Mouse (Mus musculus) spleen, adult 18-20 months (tissue): ENCODE results near the gene Casp14.
"Not testable (repeated sequence)": the region's sequence is repeated elsewhere in the genome, so short reads cannot be mapped to it uniquely, and the experiment has no call there.

Experiments used
- DNase-seq, 2 experiments: peaks; one replicate each; pipeline ENCODE4 v3.0.0; 2022; ENCODE audit warnings: mixed read lengths in 2 of 2

The Casp14 gene

GRCm38 (mm10) chr10:78718056-78718455, at the start of gene Casp14:
TSS of gene Casp14 (minus strand) at chr10:78718294.
- DNase-seq: no peak

- DNase-seq: no peak
Measured at GRCm38 (mm10) chr10:78765570-78765969, 47.5 kb upstream of the Casp14 start.

GRCm38 (mm10) chr10:78756021-78756420, 37.9 kb upstream of the Casp14 start:
- peak in 1 of 2 experiments; percentile 58 for DNase-seq

GRCm38 (mm10) chr10:78752452-78753191, 34.5 kb upstream of the Casp14 start, which contains the start of gene Ccdc105:
TSS of gene Ccdc105 (minus strand) at chr10:78753065.
- no peak for DNase-seq

- no peak for DNase-seq
Measured at GRCm38 (mm10) chr10:78748946-78749345, 30.9 kb upstream of the Casp14 start.

- no peak for DNase-seq
Measured at GRCm38 (mm10) chr10:78748161-78748560, 30.1 kb upstream of the Casp14 start.

GRCm38 (mm10) chr10:78747035-78747721, 29.1 kb upstream of the Casp14 start:
- DNase-seq: no peak

- DNase-seq: no peak
Measured at GRCm38 (mm10) chr10:78745453-78746232, 27.5 kb upstream of the Casp14 start.

- DNase-seq: no peak
Measured at GRCm38 (mm10) chr10:78743721-78744120, 25.6 kb upstream of the Casp14 start.

GRCm38 (mm10) chr10:78739821-78740220, 21.7 kb upstream of the Casp14 start:
- no peak for DNase-seq

- DNase-seq: no peak
Measured at GRCm38 (mm10) chr10:78727876-78728275, 9.8 kb upstream of the Casp14 start.

- DNase-seq: no peak
Measured at GRCm38 (mm10) chr10:78727035-78727434, 8.9 kb upstream of the Casp14 start.

- no peak for DNase-seq
Measured at GRCm38 (mm10) chr10:78723416-78723815, 5.3 kb upstream of the Casp14 start.

- DNase-seq: no peak
Measured at GRCm38 (mm10) chr10:78722654-78723053, 4.6 kb upstream of the Casp14 start.

GRCm38 (mm10) chr10:78722036-78722435, 3.9 kb upstream of the Casp14 start:
- DNase-seq: no peak

GRCm38 (mm10) chr10:78716231-78716630, 1.9 kb downstream of the Casp14 start:
- DNase-seq: no peak

- no peak for DNase-seq
Measured at GRCm38 (mm10) chr10:78715156-78715555, 2.9 kb downstream of the Casp14 start.

GRCm38 (mm10) chr10:78714129-78714528, 4.0 kb downstream of the Casp14 start:
- no peak for DNase-seq

GRCm38 (mm10) chr10:78710706-78711105, 7.4 kb downstream of the Casp14 start:
- DNase-seq: no peak

GRCm38 (mm10) chr10:78700881-78701280, 17.2 kb downstream of the Casp14 start:
- no peak for DNase-seq

- DNase-seq: no peak
Measured at GRCm38 (mm10) chr10:78689973-78690372, 28.1 kb downstream of the Casp14 start.

- DNase-seq: no peak
Measured at GRCm38 (mm10) chr10:78686995-78687577, 31.0 kb downstream of the Casp14 start.

- not testable (repeated sequence) for DNase-seq
Measured at GRCm38 (mm10) chr10:78670121-78670520, 48.0 kb downstream of the Casp14 start.
